28 mouse cellular contexts compared by ENCODE assay signal in genomic region chr8:44206391-44207170, GRCm38 (mm10).
A peak's percentile ranks its signal among the peaks of the same experiment; 100 is the strongest.
DNase-seq lines count a peak whose midpoint lies in the region; ATAC-seq lines count a peak whose summit lies in the region.
"Had no signal": no experiment of that assay in that cellular context is flagged by ENCODE, and none has a peak within 500 bp of the region (broad histone marks: within the 10 kb centered on the region; RNA-seq: fewer than 3 reads in every experiment).

No protein-coding gene starts in this region.

- H3K4me3 ChIP-seq in hindbrain, embryonic 14.5 days (replicated peaks; ENCODE audit: low read length) = no peak overlapping the region
- H3K4me3 ChIP-seq in heart, embryonic 12.5 days = no peak overlapping the region
- no peak overlapping the region for H3K4me3 ChIP-seq in kidney, embryonic 14.5 days (ENCODE audit: low read length)
- H3K4me3 ChIP-seq: forebrain, embryonic 10.5 days; heart, adult 2 months; hindbrain, embryonic 13.5 days; limb, embryonic 15.5 days; megakaryocyte, embryonic 14.5 days; midbrain, embryonic 15.5 days; neural tube, embryonic 12.5 days had no signal

- intact Hi-C loops in gastrocnemius, postnatal 14 days (cut with DNase I; ENCODE audit: low total_unique reads) = no loop called here

- no peaks in the 10 kb centered on the region for H3K36me3 ChIP-seq in hindbrain, embryonic 14.5 days (replicated peaks; ENCODE audit: control insufficient read depth, insufficient read depth)
- no peaks in the 10 kb centered on the region for H3K36me3 ChIP-seq in heart, embryonic 12.5 days
- H3K36me3 ChIP-seq in kidney, embryonic 14.5 days (ENCODE audit: control insufficient read depth, insufficient read depth, low read length) = no peaks in the 10 kb centered on the region
- H3K36me3 ChIP-seq: forebrain, embryonic 10.5 days; G1E; hindbrain, embryonic 13.5 days; limb, embryonic 15.5 days; midbrain, embryonic 15.5 days; neural tube, embryonic 12.5 days had no signal

- 72% methylated on average over 11 of the region's 11 CpGs for WGBS in hindbrain, embryonic 14.5 days
- WGBS in heart, embryonic 12.5 days = 70% methylated on average over 11 of the region's 11 CpGs
- 70% methylated on average over 11 of the region's 11 CpGs for WGBS in kidney, embryonic 14.5 days

- no peak overlapping the region for H3K27ac ChIP-seq in hindbrain, embryonic 14.5 days
- H3K27ac ChIP-seq in heart, embryonic 12.5 days (ENCODE audit: poor library complexity, severe bottlenecking) = no peak overlapping the region
- no peak overlapping the region for H3K27ac ChIP-seq in kidney, embryonic 14.5 days (ENCODE audit: low read depth, low read length)
- H3K27ac ChIP-seq: forebrain, embryonic 10.5 days; heart, adult 2 months; hindbrain, embryonic 13.5 days; limb, embryonic 15.5 days; liver, embryonic 14.5 days; midbrain, embryonic 15.5 days; neural tube, embryonic 12.5 days had no signal

- no peaks in the 10 kb centered on the region for H3K4me1 ChIP-seq in hindbrain, embryonic 14.5 days (replicated peaks; ENCODE audit: control insufficient read depth, insufficient read depth, low read length)
- no peaks in the 10 kb centered on the region for H3K4me1 ChIP-seq in heart, embryonic 12.5 days (replicated peaks)
- no peaks in the 10 kb centered on the region for H3K4me1 ChIP-seq in kidney, embryonic 14.5 days (ENCODE audit: control insufficient read depth, insufficient read depth, low read length)
- H3K4me1 ChIP-seq: forebrain, embryonic 10.5 days; hindbrain, embryonic 13.5 days; limb, embryonic 15.5 days; megakaryocyte, embryonic 14.5 days; midbrain, embryonic 15.5 days; neural tube, embryonic 12.5 days had no signal

- no peak overlapping the region for H3K9ac ChIP-seq in hindbrain, embryonic 14.5 days
- H3K9ac ChIP-seq in heart, embryonic 12.5 days = no peak overlapping the region
- H3K9ac ChIP-seq in kidney, embryonic 14.5 days (ENCODE audit: low read depth, low read length) = no peak overlapping the region
- H3K9ac ChIP-seq: hindbrain, embryonic 13.5 days; limb, embryonic 15.5 days; liver, embryonic 14.5 days; lung, embryonic 14.5 days; midbrain, embryonic 15.5 days; neural tube, embryonic 12.5 days had no signal

- H3K9me3 ChIP-seq in hindbrain, embryonic 14.5 days (ENCODE audit: control insufficient read depth, low read length) = no peaks in the 10 kb centered on the region
- H3K9me3 ChIP-seq in heart, embryonic 12.5 days (replicated peaks) = no peaks in the 10 kb centered on the region
- no peaks in the 10 kb centered on the region for H3K9me3 ChIP-seq in kidney, embryonic 14.5 days (ENCODE audit: control insufficient read depth, low read length)
- H3K9me3 ChIP-seq: forebrain, embryonic 10.5 days; hindbrain, embryonic 13.5 days; limb, embryonic 15.5 days; megakaryocyte, embryonic 14.5 days; midbrain, embryonic 15.5 days; neural tube, embryonic 12.5 days had no signal

- no peaks in the 10 kb centered on the region for H3K27me3 ChIP-seq in hindbrain, embryonic 14.5 days (ENCODE audit: control insufficient read depth, insufficient read depth, low read length)
- no peaks in the 10 kb centered on the region for H3K27me3 ChIP-seq in heart, embryonic 12.5 days (replicated peaks)
- no peaks in the 10 kb centered on the region for H3K27me3 ChIP-seq in kidney, embryonic 14.5 days (ENCODE audit: control insufficient read depth, insufficient read depth, low read length)
- H3K27me3 ChIP-seq: CH12.LX; hindbrain, embryonic 13.5 days; limb, embryonic 15.5 days; megakaryocyte, embryonic 14.5 days; midbrain, embryonic 15.5 days; neural tube, embryonic 12.5 days had no signal

- peak; percentile 1 for DNase-seq in gastrocnemius, adult 18-20 months (ENCODE audit: low spot score)
- DNase-seq in gastrocnemius, postnatal 14 days = no peak
- peak; percentile 31 for DNase-seq in embryo, embryonic 11 days
- peak; percentile 63 for DNase-seq in hindlimb bud, embryonic 11.5 days (ENCODE audit: extremely low spot score, low read depth, low spot score)
- DNase-seq in hindbrain, embryonic 14.5 days (ENCODE audit: low spot score) = no peak
- DNase-seq: adrenal gland, postnatal 36 days; B cell, adult 2 months; cerebellum, adult 8-10 months; cerebellum, postnatal 36 days; gastrocnemius, postnatal 36 days; heart, adult 2 months; kidney, adult 2 months; kidney, postnatal 10 days; lung, embryonic 14.5 days; right cerebral cortex, postnatal 14 days; spleen, adult 18-20 months had no signal

- no peak for ATAC-seq in hindbrain, embryonic 14.5 days (ENCODE audit: low FRiP score)
- no peak for ATAC-seq in heart, embryonic 12.5 days (ENCODE audit: insufficient number of reproducible peaks, low FRiP score)
- ATAC-seq in kidney, embryonic 14.5 days (ENCODE audit: low FRiP score, low TSS enrichment) = no peak
- ATAC-seq: midbrain, embryonic 15.5 days; Patski had no signal

- no peak overlapping the region for H3K4me2 ChIP-seq in hindbrain, embryonic 14.5 days (replicated peaks)
- H3K4me2 ChIP-seq in heart, embryonic 12.5 days = no peak overlapping the region
- H3K4me2 ChIP-seq in kidney, embryonic 14.5 days (replicated peaks; ENCODE audit: low read depth, low read length) = no peak overlapping the region
- H3K4me2 ChIP-seq: hindbrain, embryonic 13.5 days; limb, embryonic 15.5 days; lung, embryonic 14.5 days; midbrain, embryonic 15.5 days; neural tube, embryonic 12.5 days had no signal

Comparison
In these comparisons a context has a peak if more than half of its experiments do, and no peak if none do; other contexts are left out.
1. DNase-seq: peak in gastrocnemius, adult 18-20 months (single experiment), embryo, embryonic 11 days (single experiment) and hindlimb bud, embryonic 11.5 days (single experiment); none in gastrocnemius, postnatal 14 days (single experiment) and hindbrain, embryonic 14.5 days (single experiment).